Mouse (Mus musculus) cerebellum, adult 11 months (tissue): ENCODE data around the gene Sprr2e.

Experiments used
- DNase-seq: peaks from one replicate; pipeline ENCODE4 v3.0.0; 2022

Gene Sprr2e

DNA sequence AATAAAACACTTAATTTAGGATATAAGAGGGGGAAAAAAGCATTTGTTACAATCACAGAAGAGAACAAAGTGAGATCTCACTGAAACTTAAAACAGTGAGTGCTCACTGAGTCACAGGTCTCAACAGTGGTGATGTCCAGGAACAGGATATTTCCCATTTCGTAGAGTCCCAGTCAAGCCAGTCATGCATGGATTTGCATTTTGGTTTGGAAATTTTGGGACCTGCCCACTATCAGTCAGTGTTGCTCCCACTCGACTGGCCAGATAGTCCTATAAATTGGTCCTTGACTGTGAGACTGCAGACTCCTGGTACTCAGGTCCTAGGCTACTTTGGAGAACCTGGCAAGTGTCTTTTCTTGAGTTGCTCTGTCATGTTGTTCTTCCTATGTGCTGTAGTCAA is at the start of gene Sprr2e:
Gene Sprr2e (plus strand): TSS at position 301 of the 400 bp plus-strand sequence.
- DNase-seq: no peak

DNA sequence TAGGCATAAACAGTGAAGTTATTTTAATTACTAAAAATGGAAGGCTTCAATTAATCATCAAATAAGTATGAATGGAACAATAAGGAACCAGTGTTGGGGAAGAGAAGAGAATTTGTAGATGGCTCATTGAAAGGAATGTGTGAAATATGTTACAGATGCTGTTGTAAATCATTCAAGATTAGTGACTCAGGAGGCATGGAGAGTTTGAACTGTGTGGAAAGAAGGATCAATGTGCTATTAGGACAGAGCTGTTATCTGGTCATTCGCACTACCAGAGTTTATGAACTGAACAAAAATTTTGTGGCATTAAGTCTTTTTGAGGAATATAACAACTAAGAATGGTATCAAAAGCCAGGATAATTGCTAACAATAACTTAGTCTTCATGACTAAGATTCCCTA is 44.5 kb upstream of the Sprr2e start:
- DNase-seq: no peak

GRCm38 (mm10) chr3:92316320-92316719 is 35.6 kb upstream of the Sprr2e start, which contains the start of gene Sprr2b:
TSS of gene Sprr2b (plus strand) at chr3:92316620.
- DNase-seq: no peak

DNA sequence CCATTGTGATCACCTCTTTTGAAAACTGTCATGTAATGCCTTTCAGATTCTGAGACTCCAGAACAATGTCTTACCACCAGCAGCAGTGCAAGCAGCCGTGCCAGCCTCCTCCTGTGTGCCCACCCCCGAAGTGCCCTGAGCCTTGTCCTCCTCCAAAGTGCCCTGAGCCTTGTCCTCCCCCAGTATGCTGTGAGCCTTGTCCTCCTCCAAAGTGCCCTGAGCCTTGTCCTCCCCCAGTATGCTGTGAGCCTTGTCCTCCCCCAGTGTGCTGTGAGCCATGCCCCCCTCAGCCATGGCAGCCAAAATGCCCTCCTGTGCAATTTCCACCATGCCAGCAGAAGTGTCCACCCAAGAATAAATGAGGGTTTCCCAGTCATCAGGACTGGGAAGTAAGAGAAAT is 34.6 kb upstream of the Sprr2e start:
- DNase-seq: no peak

- DNase-seq: no peak
Observed at GRCm38 (mm10) chr3:92336278-92336677, 15.7 kb upstream of the Sprr2e start.

GRCm38 (mm10) chr3:92338840-92339239 is 13.1 kb upstream of the Sprr2e start, which contains the start of gene Sprr2d:
TSS of gene Sprr2d (plus strand) at chr3:92339140.
- no peak for DNase-seq

DNA sequence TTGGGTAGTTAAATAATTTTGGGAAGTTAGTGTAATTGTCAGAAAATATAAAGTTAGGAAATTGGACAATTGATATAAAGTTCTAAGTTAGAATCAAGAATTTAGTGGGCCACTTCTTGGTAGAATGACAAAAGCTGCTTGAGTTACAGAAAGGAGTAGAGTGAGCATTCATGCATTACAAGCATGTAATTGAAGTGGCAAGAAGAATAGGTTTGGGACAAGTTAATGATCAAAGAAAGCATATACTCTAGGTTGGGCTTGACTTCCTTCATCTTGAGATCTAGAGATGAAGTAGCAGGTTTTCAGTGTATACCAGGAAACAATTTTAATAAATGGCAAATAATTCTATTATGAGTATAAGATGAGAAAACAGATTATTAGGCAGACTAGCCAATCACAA is 9.7 kb downstream of the Sprr2e start:
- DNase-seq: no peak

DNA sequence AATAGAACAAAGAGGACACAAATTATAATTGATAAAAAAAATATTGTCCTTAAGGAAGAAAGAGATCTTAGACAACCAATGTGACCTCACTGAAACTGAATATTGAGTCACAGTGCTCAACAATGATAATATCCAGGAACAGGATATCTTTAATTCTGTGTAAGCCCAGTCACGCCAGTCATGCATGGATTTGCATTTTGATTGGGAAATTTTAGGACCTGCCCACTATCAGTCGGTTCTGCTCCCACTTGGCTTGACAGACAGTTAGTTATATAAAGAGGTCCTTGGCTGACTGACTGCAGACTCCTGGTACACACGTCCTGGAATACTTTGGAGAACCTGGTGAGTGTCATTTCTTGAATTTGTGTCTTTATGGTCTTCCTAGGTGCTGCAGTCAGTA is 12.9 kb downstream of the Sprr2e start, which contains the start of gene Sprr2f:
Gene Sprr2f (plus strand): TSS at position 301 of the 400 bp plus-strand sequence.
- no peak for DNase-seq

DNA sequence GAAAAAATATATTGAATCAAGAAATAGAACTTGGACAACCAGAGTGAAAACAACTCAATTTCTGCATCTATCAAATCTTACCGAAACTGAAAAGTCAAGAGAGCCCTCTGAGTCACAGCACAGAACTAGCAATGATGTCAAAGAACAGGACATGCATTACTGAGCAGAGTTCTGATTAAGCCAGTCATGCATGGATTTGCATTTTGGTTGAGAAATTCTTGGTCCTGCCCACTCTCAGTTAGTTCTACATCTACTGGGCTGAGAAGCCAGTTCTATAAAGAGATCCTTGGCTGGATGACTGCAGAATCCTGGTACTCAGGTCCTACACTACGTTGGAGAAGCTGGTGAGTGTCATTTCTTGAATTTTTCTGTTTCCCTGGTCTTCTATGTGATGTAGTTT is 21.7 kb downstream of the Sprr2e start:
- no peak for DNase-seq

DNA sequence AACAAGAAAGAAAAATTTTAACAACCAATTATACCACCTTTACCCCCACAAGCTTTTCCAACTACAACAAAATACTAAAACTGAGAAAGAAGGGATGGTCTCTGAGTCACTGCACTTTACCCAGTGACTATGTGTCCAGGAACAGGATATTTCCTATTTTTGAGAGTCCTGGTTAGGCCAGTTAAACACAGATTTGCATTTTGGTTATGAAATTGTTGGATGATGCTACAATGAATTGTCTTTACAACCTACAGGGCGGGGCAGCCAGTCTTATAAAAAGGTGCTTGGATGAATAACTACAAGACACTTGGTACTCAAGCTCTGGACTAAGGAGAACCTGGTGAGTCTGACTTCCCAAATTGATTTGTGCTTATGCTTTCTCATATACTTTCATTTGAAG is 33.4 kb downstream of the Sprr2e start, which contains the start of gene Sprr2h:
Gene Sprr2h (plus strand): TSS at position 301 of the 400 bp plus-strand sequence.
- DNase-seq: no peak

- DNase-seq: no peak
Observed at GRCm38 (mm10) chr3:92394301-92394700, 42.4 kb downstream of the Sprr2e start.
